Mouse (Mus musculus) ES-E14 (cell line): ENCODE data around the gene Cadm1.

Experiments
- CHD2 ChIP-seq: IDR thresholded peaks from 2 replicates; pipeline ENCODE4 v1.6.1; 2014; ENCODE audit warnings: mild to moderate bottlenecking, low read depth, low read length, inconsistent platforms
- HCFC1 ChIP-seq: IDR thresholded peaks from 2 replicates; pipeline ENCODE4 v1.6.1; 2012; ENCODE audit warnings: low read length, inconsistent platforms, borderline replicate concordance; ENCODE audit not compliant: insufficient read depth
- MAFK ChIP-seq: IDR thresholded peaks from 2 replicates; pipeline ENCODE4 v1.6.1; 2014; ENCODE audit warnings: mild to moderate bottlenecking, low read depth, low read length, inconsistent platforms; ENCODE audit not compliant: insufficient read depth
- ZC3H11A ChIP-seq: IDR thresholded peaks from 2 replicates; pipeline ENCODE4 v1.6.1; 2012; ENCODE audit warnings: low read depth, mild to moderate bottlenecking, inconsistent platforms, low read length, borderline replicate concordance
- ZNF384 ChIP-seq: IDR thresholded peaks from 2 replicates; pipeline ENCODE4 v1.6.1; 2012; ENCODE audit warnings: low read depth, low read length, inconsistent platforms

- TF ChIP-seq HCFC1 (no peak), MAFK (no peak), ZC3H11A (no peak), CHD2 (no peak), ZNF384 (no peak)
Measured at GRCm38 (mm10) chr9:47505956-47506355, 24.0 kb upstream of the Cadm1 start.
